Mouse (Mus musculus) cerebellum, adult 11-12 months (tissue): ENCODE measurements around the gene Rnd1.

Experiments used
- DNase-seq: peaks from one replicate; pipeline ENCODE4 v3.0.0; 2022

Gene Rnd1

DNA sequence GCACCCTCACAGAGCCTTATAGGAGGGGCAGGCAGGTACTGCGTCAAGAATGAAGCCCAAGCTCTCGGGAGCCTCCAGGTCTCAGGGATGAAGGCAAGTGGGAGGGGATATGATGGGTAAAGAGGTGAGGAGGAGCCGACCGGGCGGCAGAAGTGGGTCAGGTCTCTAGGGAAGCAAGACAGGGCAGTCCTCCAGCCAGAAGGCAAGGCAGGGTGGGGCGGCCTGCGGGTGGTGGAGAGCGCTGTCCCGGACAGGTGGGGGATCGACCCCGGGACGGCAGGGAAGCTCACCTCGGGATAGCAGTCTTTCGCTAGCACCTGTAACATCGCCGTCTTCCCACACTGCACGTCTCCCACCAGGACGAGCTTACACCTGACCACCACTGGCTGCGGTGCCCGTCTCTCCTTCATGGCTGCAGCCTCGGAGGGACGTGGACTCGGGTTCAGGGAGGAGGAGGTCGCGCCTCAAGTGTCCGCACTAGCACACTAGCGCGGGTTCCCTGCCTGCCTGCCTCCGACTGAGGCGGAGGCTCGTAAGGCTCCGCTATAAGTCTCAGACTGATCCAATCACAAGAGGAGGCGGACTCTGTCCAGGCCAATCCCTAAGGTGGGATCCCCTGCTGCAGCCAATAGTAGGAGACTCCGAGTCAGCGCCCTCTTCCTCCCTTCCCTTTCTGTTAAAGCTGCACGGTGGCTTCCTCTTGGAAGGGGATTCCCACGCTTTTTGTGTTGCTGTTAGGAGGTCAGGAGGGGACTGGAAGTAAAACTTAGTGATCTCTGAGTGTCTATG, at the start of gene Rnd1:
Gene Rnd1 (minus strand): TSS at position 522 of the 789 bp plus-strand sequence.
- peak; percentile 93 for DNase-seq

GRCm38 (mm10) chr15:98726746-98727145, 49.5 kb upstream of the Rnd1 start:
- DNase-seq = no peak

GRCm38 (mm10) chr15:98726079-98726478, 48.8 kb upstream of the Rnd1 start:
- no peak for DNase-seq

GRCm38 (mm10) chr15:98724441-98724840, 47.2 kb upstream of the Rnd1 start:
- DNase-seq = no peak

DNA sequence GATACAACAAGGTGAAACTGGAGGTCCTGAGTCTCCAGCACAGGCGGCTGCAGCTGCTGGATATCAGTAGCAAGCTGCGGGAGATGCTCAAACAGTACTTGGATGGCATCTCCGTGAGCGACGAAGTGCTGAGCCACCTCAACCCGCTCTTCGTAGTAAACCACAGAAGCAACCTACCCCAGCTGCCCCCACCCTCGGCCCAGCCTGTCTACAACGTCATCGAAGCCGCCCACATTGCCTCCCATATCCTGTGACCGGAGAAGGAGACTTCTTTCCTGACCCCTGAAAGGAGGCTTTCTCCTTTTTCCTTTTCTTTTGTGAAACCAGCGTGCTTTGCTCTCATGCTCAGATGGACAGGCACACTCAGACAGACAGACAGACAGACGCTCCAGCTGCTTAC, 45.6 kb upstream of the Rnd1 start:
- DNase-seq = no peak

DNA sequence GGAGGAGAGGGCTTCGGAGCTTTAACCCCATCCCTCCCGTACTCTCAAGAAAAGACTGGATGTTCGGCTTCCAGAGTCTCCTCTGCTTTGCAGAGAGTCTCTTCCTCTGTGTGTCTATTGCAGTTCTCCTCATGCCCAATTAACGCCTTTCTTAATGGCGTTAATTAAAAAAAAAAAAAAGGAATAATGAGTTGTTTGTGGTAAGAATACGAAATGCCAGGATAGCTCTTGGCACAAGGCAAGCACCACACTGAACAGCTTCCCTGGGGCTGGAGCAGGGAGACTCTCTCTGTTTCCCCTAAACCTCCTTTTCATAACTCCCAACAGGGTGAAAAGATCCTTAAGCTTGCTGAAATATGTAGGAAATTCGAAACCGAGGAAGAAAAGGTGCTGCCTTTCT, 44.9 kb upstream of the Rnd1 start:
- no peak for DNase-seq

GRCm38 (mm10) chr15:98717301-98717700, 40.0 kb upstream of the Rnd1 start:
- no peak for DNase-seq

- DNase-seq = no peak
Observed at GRCm38 (mm10) chr15:98714230-98714652, 37.0 kb upstream of the Rnd1 start.

GRCm38 (mm10) chr15:98710442-98710841, 33.2 kb upstream of the Rnd1 start:
- DNase-seq = peak; percentile 42

GRCm38 (mm10) chr15:98707766-98708372, 30.6 kb upstream of the Rnd1 start, which contains the start of gene Ccdc65:
TSS of gene Ccdc65 (plus strand) at chr15:98708207.
- DNase-seq = peak; percentile 83

DNA sequence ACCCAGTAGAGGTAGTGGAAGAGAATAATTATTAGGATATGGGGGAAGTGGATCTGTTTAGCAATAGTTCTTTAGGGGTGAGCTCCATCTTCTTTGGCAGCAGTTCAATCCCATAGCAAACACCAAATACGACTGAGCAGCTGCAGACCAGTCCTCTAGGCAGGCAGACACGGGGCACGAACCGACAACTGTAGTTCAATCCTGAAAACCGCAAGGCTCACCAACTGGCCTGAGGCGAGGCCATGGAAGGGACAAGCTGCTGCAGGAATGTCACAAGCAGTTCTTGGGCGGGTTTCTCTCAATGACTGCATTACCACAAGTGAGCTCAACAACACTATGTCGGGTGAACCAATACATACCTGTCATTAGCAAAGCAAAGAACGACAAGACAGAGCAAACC, 27.1 kb upstream of the Rnd1 start:
- DNase-seq = no peak

GRCm38 (mm10) chr15:98699190-98700105, 22.2 kb upstream of the Rnd1 start:
- DNase-seq = peak; percentile 84

- DNase-seq = no peak
Observed at GRCm38 (mm10) chr15:98696216-98696615, 19.0 kb upstream of the Rnd1 start.

DNA sequence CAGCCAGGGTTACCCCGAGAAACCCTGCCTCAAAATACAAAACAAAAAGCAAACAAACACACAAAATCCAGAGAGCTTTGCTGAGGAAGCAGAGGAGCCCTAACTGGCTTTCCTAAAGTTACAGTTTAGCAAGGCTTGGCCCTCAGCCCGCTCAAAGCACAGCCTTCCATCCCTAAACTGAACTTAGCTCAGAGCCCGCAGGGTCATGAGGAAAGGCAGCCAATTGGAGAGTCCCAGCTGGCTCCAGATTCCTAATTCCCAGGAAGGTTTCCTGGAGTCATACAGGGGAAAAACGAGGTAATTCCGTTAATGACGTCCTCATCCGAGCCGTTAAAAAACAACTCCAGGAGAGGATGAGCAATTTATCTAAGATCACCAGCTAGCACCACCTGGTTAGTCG, 18.5 kb upstream of the Rnd1 start:
- no peak for DNase-seq

DNA sequence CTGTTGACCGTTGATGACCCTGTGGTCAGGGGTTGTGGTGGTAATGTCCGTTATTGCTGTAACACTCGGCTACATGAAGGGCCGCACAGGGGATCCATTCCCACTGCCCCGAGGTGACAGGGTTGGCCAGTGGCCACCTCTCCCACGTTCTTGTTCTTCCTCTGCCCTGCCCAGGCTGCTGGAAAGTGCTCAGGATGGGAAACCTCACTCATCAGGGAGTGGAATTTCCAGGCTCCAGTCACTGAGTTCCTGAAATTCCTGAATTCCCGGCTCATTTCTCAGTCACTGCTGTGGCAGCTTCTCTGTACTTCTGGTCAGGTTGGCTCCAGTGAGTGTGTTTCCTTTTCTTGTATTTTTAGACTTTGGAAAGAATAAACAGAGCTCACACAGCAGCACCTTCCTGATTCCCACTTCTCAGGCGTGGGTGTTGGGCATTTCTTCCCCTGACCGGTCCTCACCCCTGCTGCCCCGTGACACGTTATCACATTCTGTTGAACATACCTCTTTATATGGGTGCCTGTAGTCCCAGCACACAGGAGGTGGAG, 15.0 kb upstream of the Rnd1 start:
- no peak for DNase-seq

GRCm38 (mm10) chr15:98691486-98692147, 14.4 kb upstream of the Rnd1 start:
- DNase-seq = no peak

DNA sequence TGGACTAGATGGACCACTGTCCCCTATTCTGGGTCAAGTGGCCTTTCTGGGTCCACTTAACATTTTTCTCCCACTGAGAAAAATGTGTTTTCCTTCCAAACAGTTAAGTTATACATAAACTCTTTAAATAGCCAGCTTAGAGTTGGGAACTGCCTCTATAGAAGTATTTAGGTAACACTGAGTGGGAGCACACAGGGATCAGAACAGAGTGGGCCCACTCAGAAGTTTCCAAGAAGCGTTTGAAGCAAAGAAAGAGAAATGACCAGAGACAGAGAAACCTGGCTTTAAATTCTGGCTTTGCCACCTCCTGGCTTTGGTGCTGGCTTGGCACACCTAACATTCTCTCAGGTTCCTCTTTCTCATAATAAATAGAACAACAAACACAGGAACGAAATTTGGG, 12.4 kb upstream of the Rnd1 start:
- DNase-seq = no peak

GRCm38 (mm10) chr15:98685926-98686325, 8.7 kb upstream of the Rnd1 start:
- DNase-seq = no peak

GRCm38 (mm10) chr15:98683746-98684145, 6.5 kb upstream of the Rnd1 start:
- DNase-seq = no peak

DNA sequence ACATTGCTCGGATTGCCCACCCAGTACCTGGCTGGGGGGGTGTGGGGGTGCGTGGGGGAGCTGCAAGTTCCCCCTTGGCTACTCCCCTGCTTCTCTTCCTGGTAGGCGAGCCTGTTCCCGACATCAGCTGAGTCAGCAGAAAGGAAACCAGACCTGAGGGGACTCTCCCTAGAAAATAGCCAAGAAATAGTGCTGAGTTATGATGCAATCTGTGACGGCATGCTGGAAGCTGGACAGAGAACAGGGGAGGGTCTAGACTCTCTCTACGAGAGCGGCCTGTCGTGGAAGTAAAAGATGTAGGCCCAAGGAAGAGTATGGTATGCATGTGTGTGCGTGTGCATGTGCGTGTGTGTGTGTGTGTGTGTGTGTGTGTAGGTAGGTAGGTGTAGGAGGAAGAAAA, 5.9 kb upstream of the Rnd1 start:
- DNase-seq = no peak

DNA sequence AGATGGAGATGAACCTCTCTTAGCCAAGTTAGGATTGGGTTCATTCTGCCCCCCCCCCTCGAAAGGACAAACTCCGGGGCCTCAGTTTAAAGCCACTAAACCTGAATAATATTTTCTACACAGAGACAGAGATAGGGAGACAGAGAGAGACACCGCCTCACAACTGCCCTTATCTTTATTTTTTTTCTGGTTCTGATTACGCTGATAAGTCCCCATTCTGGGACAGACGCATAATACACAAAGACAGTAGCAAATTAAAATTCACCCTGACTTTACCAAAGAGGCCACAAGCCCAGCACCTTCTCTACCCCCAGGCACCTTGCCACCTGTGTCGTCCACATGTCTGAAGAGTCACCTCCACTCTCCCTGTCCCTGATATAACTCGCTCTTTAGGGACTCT, 4.4 kb upstream of the Rnd1 start:
- no peak for DNase-seq

DNA sequence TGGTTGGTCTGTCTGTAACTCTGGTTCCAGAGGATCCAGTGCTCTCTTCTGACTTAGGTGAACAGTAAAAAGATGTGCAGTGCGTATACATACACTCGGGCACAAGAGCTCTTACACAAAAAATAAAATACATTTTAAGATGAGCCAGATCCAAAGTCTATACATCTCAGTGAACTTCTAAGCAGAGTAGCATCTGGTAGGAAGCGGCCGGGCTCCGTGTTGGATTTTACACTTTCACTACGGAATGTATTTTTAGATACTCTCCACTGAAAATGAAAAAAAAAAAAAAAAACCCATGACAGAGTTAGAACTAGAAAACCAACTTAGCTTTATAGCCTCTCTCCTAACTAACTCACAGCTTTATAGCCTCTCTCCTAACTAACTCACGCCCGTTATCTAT, 3.4 kb upstream of the Rnd1 start:
- DNase-seq = no peak

DNA sequence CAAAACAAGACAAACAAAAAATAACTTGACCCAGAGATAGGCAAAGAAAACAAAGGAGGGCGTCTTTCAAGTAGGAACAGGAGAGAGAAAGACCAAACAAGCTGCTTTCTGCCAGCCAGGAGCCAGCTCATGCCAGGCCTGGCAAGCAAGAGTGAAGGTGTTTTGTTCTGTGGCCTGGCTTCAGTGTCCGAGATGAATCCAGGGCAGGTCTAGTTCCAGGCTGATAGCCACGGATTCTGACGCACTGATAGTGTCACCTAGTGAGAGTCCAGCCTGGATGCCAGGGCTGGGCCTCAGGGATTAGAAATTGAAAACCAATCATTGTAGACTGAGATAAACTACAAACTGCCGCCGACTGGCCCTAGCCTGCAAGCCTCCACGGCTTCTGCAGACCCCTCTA, 716 bp upstream of the Rnd1 start:
- DNase-seq = no peak
